Mouse (Mus musculus): ENCODE measurements around the gene Resp18. TPM values are rescaled to one million over a fixed set of nuclear protein-coding genes. Genes with fewer than 3 reads are reported as not detected.

Resp18 gene
- 10 to 100 TPM; 72.5 to 81.7 TPM for total RNA-seq (2021)

- DNase-seq (ENCODE audit: extremely low spot score in 1 of 2, low spot score in 2 of 2): no peak
- intact Hi-C loops (cut with DNase I): no loop called here
Observed at GRCm38 (mm10) chr1:75278228-75278627, at the start of gene Resp18. TSS of gene Resp18 (minus strand) at chr1:75278415.

GRCm38 (mm10) chr1:75327461-75327860 lies 49.2 kb upstream of the Resp18 start:
- intact Hi-C loops (cut with DNase I): no loop called here
- DNase-seq (ENCODE audit: extremely low spot score in 1 of 2, low spot score in 2 of 2): no peak

DNA sequence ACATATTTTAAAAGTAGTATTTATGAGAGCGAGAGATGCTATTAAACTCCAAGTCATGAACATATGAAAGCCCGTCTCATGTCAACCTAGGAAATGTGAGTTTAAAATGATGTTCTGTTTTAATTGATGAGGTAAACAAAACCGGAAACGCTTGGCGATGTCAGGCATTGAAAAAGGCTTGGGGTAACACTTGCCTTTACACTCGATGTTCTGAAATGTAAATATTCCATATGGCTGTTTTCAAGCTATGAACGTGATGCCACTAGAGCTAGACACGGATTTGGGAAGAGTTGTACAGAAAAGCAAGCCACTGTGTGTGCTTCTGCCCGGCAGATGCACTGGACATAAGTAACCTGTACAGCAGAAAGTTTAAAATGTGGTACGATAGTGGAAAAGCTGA lies 41.0 kb upstream of the Resp18 start:
- intact Hi-C loops (cut with DNase I): no loop called here
- no peak for DNase-seq (ENCODE audit: extremely low spot score in 1 of 2, low spot score in 2 of 2)

DNA sequence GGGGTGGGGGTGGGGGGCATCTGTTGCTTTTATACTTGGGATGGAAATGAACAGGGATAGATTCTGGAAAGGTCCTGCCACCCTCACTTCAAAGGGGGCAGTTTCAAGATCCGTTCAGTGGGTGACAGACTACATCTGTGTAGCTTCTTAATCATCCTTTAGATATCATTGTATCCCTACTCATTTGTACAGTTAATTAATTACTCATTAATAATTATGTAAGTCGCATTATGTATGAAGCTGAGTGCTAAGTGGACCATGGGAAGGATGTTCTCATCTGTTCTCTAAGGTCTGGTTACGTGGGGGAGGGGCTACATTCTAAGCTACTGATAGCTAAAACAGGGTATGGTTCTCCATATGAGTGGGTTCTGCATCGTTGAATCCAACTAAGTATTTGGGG lies 40.5 kb upstream of the Resp18 start:
- no peak for DNase-seq (ENCODE audit: extremely low spot score in 1 of 2, low spot score in 2 of 2)
- intact Hi-C loops (cut with DNase I): no loop called here

DNA sequence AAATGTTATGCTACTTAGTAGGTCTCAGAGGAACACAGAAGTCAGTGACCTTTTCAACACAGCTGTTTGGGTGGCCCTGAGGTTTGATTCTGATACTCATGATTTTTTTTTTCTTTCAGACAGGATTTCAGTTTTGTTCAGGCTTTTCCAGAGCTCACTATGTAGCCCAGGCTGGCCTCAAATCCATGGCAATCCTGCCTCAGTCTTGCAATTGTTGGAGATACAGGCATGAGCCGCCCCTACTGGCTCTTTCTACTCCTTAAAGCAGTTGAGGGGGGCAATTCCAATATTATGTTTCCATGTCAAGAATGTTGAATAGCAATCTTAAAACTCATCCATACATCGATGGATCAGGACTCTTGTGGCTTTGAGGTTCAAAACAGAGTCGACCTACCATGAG lies 40.1 kb upstream of the Resp18 start:
- intact Hi-C loops (cut with DNase I): no loop called here

GRCm38 (mm10) chr1:75317241-75318201 lies 39.3 kb upstream of the Resp18 start, which contains the start of gene Dnpep:
TSS of gene Dnpep (minus strand) at chr1:75317990.
- peak; percentile 100 for DNase-seq (ENCODE audit: extremely low spot score in 1 of 2, low spot score in 2 of 2)
- intact Hi-C loops (cut with DNase I): no loop called here

More for the DNA sequence above, 40.1 kb upstream of the Resp18 start:
- DNase-seq (ENCODE audit: extremely low spot score in 1 of 2, low spot score in 2 of 2): no peak

DNA sequence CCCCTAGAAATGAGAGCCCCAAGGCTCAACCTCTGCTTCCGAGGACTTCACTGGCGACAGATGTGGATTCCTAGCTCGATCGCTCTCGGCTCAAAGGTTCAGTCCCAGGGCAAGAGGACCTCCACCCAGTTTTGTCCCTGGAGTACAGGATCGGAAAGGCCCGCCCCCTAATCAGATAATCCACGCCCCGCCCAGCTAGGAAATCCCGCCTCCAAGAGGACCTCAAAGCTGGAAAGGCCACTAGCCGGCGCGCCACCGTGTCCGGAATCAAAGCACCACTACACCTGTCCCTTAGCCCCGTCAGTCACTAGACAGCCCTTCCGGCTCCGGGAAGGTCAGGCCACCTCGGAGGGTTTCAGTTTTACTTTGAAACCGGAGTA lies 38.6 kb upstream of the Resp18 start:
- DNase-seq (ENCODE audit: extremely low spot score in 1 of 2, low spot score in 2 of 2): peak; percentile 58 to 90
- intact Hi-C loops (cut with DNase I): no loop called here

DNA sequence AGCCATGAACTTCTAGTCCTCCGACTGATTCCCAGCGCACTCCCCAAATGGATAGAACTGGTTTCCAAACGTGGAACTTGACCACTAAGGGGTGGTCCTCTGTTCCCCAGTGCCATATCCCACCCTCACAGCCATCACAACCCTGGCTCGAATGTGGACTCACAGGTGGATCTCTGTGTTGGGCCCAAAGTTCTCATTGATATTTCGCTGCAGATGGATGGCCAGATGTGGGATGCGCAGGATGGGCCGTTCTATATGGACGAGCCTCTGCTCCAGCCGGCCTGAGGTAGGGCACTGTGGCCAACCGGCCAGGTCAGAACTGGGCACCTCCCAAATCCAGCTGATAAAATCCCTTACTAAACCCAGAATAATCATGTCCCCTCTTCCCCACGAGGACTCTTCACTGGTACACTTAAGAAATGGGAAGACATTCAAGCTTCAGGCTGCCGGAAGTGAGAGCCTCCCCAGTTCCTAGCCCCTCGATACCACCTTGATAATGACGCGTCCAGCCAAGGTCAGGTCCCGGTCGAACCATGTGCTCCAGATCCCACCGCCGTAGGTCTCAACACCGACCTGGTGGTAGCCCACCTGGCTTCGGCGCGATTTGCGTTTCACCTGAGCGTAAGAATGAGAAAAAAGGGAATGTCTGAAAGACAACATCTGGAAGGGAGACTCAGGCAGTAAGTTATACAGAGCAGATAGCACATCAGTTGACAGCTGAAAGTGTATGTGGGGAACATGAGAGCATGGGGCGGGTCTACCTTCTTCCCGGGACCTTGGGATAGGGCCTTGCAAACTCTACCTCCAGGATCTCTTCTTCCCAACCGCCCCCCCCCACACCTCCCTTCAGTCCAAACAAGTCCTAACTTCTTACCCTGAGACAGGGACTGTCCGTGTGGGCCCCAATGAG lies 37.5 kb upstream of the Resp18 start:
- intact Hi-C loops (cut with DNase I): no loop called here

GRCm38 (mm10) chr1:75315011-75315410 lies 36.8 kb upstream of the Resp18 start:
- intact Hi-C loops (cut with DNase I): no loop called here
- DNase-seq (ENCODE audit: extremely low spot score in 1 of 2, low spot score in 2 of 2): no peak

More for the DNA sequence above, 37.5 kb upstream of the Resp18 start:
- DNase-seq (ENCODE audit: extremely low spot score in 1 of 2, low spot score in 2 of 2): no peak

DNA sequence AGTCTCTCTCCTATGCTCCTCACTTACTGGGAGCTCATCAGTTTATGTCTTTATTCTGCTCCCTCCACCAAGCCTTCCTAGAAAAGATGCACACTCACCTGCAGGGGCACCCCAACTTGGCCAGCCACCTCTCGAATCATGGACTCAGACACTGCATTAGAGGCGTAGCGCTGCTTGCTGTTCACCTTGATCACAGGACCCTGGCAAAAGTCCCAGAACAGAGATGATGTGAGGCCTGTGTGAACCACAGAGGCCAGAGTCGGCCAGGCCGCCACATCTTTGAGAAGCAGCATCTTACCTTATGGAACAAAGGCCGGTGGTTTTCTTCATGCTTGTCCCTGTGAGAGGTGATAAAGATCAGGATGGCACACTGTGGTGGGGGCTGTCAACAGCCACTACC lies 33.5 kb upstream of the Resp18 start:
- intact Hi-C loops (cut with DNase I): no loop called here
- DNase-seq (ENCODE audit: extremely low spot score in 1 of 2, low spot score in 2 of 2): no peak

DNA sequence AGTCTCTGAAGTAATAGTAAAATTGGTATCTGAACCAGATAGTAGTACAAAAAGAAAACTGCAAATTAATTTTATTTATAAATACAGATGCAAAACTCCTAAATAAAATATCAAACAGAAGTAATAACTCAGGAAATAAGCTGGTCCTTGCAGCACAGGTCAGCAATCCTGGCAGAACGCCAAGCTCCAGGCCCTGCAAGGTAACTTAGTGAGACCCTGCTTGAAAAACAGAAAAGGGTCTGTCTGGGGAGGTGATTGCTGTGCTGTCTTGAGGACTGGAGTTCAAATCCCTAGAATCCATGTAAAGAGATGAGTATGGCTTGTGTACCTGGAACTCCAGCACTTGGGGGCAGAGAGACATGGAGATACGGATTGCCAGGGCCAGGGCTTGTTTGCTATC lies 26.4 kb upstream of the Resp18 start:
- intact Hi-C loops (cut with DNase I): no loop called here
- no peak for DNase-seq (ENCODE audit: extremely low spot score in 1 of 2, low spot score in 2 of 2)

- intact Hi-C loops (cut with DNase I): loop anchor here (5.0 kb wide), 1 partner anchor 42 kb away; no protein-coding TSS in a partner anchor
- no peak for DNase-seq (ENCODE audit: extremely low spot score in 1 of 2, low spot score in 2 of 2)
Observed at GRCm38 (mm10) chr1:75294294-75294693, 16.1 kb upstream of the Resp18 start.

GRCm38 (mm10) chr1:75293331-75293701 lies 15.1 kb upstream of the Resp18 start:
- intact Hi-C loops (cut with DNase I): loop anchor here (5.0 kb wide), 1 partner anchor 41 kb away; no protein-coding TSS in a partner anchor
- no peak for DNase-seq (ENCODE audit: extremely low spot score in 1 of 2, low spot score in 2 of 2)

GRCm38 (mm10) chr1:75292476-75293330 lies 14.5 kb upstream of the Resp18 start:
- peak in 1 of 2 experiments; percentile 39 for DNase-seq (ENCODE audit: extremely low spot score in 1 of 2, low spot score in 2 of 2)
- intact Hi-C loops (cut with DNase I): loop anchor here (5.0 kb wide), 1 partner anchor 40 kb away; no protein-coding TSS in a partner anchor

GRCm38 (mm10) chr1:75291321-75291720 lies 13.1 kb upstream of the Resp18 start:
- intact Hi-C loops (cut with DNase I): loop anchor here (5.0 kb wide), 1 partner anchor 39 kb away; no protein-coding TSS in a partner anchor
- no peak for DNase-seq (ENCODE audit: extremely low spot score in 1 of 2, low spot score in 2 of 2)

- peak in 1 of 2 experiments; percentile 72 for DNase-seq (ENCODE audit: extremely low spot score in 1 of 2, low spot score in 2 of 2)
- intact Hi-C loops (cut with DNase I): loop anchor here (5.0 kb wide), 1 partner anchor 38 kb away; no protein-coding TSS in a partner anchor
Observed at GRCm38 (mm10) chr1:75290582-75290981, 12.4 kb upstream of the Resp18 start.

- intact Hi-C loops (cut with DNase I): loop anchor here (5.0 kb wide), 1 partner anchor 38 kb away; no protein-coding TSS in a partner anchor
Observed at GRCm38 (mm10) chr1:75289888-75290431, 11.7 kb upstream of the Resp18 start.

DNA sequence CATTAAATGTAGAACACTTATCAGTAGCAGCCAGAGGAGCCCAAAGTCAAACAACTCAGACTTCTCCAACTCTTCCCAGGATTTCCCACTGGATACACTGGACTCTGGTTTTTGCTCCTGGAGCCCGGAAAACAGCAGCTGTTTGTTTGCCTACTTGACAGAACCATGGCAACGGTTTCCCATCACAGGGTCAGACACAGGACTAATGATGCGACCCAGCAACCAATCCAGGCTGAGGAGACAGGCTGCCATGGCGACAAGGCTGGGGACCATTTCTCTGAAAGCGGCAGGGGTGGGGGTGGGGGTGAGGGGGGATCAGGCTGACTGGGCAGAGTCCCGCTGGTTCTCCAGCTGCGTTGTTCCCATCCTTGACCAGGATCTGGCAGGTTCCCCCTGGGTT lies 11.2 kb upstream of the Resp18 start:
- intact Hi-C loops (cut with DNase I): no loop called here
- DNase-seq (ENCODE audit: extremely low spot score in 1 of 2, low spot score in 2 of 2): peak; percentile 49 to 64

More at GRCm38 (mm10) chr1:75289888-75290431, 11.7 kb upstream of the Resp18 start:
- no peak for DNase-seq (ENCODE audit: extremely low spot score in 1 of 2, low spot score in 2 of 2)

All from left cerebral cortex, postnatal 10 days (tissue).